Mouse (Mus musculus): Measurements from ENCODE around the gene Ggn.
"Not testable (repeated sequence)": the region's sequence is repeated elsewhere in the genome, so short reads cannot be mapped to it uniquely, and the experiment has no call there.

The Ggn gene

DNA sequence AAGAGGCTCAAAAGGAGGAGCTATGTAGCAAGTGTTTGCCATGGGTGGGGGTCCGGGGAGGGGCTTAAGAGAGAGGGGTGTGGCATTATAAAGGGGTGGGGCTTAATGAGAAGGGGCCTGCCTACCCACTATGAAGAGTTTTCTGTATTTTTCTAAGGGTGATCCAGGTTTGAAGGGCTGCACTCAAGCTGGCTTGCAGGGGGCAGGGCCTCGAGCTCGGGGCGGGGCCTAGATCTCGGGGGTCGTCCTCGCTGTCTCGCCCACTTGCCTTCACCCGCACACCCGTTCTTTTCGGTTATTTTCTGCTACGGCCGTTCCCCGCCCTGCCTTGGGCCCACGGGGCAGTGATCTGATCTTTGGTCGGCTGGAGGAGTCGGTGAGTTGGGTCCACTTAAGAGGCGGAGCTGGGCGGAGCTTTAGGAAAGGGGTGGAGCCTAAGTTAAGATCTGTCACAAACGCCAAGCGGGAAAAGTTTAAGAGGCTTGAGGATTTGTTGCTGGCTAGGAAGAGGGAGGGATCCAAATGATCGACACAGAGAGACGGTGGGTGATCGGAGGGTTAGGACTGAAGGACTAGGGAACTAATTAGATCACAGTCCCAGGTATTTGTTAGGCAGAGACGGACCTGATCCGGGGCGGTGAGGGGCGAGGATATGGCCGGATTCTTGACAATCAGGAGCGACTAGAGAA is at the start of gene Ggn, which contains the start of gene Spred3:
Ggn (plus strand) TSS at position 145 of the 689 bp plus-strand sequence.
Spred3 (minus strand) TSS at position 346 of the 689 bp plus-strand sequence.
- peak in 1 of 2 experiments; percentile 51 for DNase-seq (ENCODE audit: low spot score in 2 of 2)

DNA sequence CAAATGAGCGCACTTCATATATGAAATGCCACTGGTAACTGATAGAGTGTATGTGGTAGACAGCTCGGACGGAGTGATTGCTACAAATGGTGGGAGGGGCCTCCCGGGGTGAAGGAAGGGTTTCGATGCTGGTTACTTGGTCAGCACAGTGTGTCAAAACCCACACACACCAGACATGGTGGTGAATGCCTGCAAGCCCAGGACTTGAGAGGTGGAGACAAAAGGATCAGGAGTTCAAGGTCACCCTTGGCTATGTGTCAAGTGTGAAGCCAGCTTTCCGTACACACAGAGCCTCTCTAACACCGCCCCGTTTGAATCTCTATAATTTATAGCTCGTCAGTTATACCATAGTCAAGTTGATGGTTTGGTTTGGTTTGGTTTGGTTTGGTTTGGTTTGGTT is 47.2 kb upstream of the Ggn start:
- no peak for DNase-seq (ENCODE audit: low spot score in 2 of 2)

DNA sequence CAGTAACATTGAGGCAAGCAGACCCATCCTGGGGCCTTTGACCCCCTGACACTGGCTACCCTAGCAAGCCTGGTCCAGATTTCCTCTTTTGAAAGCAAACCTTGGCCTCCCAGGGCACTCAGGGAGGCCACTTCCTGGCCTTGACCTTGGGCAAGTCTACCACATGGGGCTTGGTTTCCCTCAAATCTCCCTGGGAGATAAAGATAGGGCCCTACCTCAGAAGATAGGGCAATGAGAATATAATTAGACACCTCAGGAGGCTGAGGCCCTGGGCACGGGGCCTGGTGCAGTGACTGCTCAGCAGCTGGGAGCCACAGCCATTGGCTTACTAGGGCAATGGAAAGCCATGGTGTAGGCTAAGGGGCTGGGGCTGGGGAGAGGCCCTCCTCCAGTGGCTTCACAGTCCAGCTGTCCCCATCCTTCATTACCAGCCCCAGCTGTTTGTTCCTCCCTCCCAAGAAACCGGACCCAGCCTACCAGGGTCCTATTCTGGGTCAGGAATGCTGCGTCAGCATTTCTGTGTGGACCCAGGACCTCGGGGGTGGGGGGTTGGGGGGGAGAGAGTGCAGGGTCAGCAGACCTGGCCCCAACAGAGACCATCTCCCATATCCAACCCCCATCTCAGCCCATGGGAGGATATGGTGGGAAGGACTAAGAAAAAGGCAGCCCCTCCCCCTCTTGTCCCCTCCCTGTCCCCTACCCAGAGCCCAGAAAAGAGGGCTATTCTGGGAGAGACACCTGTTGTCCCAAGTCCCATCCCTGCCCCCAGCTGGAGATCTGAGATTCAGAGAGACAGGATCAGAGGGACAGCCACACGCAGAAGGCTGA is 46.3 kb upstream of the Ggn start:
- no peak for DNase-seq (ENCODE audit: low spot score in 2 of 2)

DNA sequence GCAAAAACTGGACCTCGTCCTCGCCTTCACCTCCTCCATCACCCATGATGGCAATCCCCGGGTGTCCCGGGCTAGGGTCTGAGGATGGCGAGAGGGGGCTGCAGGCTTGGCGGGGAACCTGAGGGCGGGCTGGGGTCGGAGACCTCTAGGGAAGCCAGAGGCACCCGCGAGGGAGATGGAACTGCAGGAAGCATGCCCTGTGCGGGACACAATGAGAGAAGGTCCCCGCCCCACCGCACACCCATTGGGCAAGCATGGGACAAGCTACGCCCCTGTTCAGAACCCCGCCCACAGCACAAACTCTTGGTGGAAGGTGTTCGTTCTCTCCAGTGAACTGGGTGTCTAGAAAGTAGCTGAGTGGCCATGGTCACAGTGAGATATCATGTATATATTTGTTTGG is 45.0 kb upstream of the Ggn start, which contains the start of gene Ryr1:
Ryr1 (minus strand) TSS at position 210 of the 400 bp plus-strand sequence.
- peak; percentile 54 to 78 for DNase-seq (ENCODE audit: low spot score in 2 of 2)

DNA sequence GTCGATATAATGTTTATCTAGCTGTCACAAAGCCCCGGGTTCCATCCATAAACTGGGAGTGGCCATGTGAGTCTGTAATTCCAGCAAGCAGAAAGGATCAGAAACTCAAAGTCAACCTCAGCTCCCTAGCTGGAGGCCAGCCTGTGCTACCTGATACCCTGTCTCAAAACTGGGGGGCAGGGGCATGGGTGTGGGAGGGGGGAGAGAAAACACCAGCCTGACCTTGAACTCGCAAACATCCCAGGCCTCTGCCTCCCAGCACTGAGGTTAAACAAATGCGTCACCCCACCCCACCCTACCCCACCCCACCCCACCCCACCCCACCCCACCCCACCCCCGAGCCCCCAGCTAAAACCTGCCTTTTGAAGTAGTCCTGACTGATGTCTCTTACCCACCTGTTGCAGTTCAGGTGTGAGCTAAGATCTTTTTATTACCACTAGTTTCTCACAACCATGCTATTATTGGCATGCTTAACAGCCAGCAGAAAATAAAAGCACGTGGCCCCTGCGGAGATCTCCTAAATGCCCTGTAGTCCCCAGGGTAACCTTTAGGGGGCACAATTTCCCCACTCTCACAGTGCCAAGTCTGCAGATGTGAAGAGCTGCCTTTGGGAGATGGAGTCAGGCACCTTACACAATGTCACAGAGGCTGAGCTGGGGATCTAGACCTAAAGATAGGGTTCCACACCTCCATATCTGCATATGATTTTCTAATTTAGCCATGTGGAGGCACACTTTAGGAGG is 43.7 kb upstream of the Ggn start:
- peak; percentile 72 to 87 for DNase-seq (ENCODE audit: low spot score in 2 of 2)

DNA sequence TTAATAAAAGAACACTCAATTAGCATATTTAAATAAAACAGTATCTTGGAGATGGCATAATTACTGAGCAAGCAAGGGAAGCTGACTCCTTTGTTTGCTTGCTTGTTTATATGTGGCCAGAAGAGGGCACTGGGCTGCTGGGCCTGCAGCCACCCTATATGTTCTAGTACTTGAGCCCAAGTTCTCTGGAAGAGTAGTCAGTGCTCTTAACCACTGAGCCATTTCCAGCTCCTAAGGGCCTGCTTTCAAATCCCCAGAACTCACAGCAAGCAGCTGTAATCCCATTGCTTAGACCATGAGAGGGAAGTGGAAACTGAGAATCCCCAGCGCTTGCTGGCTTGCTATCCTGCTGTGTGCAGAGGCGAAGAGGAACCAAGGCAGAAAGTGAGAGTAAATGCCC is 41.3 kb upstream of the Ggn start:
- DNase-seq (ENCODE audit: low spot score in 2 of 2), result no peak

DNA sequence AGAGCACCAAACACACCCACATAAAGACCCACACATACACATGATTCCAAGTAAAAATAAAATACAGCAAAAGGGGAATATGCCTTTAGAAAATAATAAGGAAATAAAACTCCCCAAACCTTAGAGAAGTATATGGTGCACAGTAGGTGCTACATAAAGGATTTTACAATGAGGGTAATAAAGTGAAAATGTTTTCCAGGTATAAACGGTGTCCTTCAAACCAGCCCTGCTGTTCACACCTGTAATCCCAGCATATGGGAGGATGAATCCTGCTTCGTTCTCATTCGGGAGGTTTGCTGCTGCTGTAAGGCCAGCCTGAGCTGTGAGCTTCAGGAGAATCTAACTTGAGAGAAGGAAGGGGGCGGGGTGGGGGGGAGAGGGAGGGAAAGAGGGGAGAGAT is 35.8 kb upstream of the Ggn start:
- DNase-seq (ENCODE audit: low spot score in 2 of 2), result no peak

GRCm38 (mm10) chr7:29134693-29135386 is 35.2 kb upstream of the Ggn start, which contains the start of gene Rasgrp4:
Rasgrp4 (plus strand) TSS chr7:29134851.
- DNase-seq (ENCODE audit: low spot score in 2 of 2), result peak in 1 of 2 experiments; percentile 61

GRCm38 (mm10) chr7:29137429-29137828 is 32.6 kb upstream of the Ggn start:
- DNase-seq (ENCODE audit: low spot score in 2 of 2), result no peak

DNA sequence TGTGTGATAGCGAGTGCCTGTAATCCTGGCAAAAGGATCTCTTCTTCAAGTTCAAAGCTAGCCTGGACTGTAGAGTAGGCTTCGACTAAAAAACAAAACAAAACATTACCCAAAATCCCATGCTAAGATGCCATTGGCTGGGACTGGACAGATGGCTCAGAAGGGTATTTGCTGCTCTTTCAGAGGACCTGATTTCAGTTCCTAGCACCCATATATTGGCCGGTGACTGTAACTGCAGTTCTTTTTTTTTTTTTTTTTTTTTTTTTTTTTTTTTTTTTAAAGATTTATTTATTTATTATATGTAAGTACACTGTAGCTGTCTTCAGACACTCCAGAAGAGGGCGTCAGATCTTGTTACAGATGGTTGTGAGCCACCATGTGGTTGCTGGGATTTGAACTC is 30.8 kb upstream of the Ggn start:
- not testable (repeated sequence) for DNase-seq (ENCODE audit: low spot score in 2 of 2)

- DNase-seq (ENCODE audit: low spot score in 2 of 2), result no peak
Observed at GRCm38 (mm10) chr7:29141416-29141815, 28.6 kb upstream of the Ggn start.

DNA sequence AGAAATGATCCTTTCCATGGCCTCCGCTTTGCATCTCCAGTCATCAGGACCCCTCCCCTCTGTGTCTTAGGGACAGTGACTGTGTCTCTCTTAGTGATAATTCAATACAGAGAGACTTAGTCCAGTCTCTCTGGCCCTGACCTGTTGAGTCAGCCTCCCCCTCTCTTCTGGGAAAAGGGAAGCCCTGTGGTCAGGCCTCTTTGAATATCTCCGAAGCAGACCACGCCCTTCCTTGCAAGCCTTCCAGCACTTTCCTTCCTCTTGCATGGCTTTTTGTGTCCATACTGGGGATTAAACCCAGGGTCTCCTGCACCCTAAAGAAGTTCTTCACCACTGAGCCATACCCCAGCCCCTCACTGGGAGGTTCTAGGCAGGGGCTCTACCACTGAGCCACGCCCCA is 26.0 kb upstream of the Ggn start:
- DNase-seq (ENCODE audit: low spot score in 2 of 2), result no peak

- no peak for DNase-seq (ENCODE audit: low spot score in 2 of 2)
Observed at GRCm38 (mm10) chr7:29146625-29147367, 23.2 kb upstream of the Ggn start.

DNA sequence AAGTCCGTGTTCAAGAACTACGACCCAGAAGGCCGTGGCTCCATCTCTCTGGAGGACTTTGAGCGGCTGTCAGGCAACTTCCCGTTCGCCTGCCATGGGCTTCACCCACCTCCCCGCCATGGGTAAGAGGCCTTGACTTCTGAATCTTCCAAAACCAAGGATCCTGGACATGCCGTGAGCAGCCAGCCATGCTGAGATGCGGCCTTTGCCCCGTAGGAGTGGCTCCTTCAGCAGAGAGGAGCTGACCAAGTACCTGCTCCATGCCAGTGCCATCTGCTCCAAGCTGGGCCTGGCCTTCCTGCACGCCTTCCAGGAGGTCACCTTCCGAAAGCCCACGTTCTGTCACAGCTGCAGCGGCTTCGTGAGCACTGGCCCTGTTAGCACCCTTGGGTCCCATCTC is 21.2 kb upstream of the Ggn start:
- DNase-seq (ENCODE audit: low spot score in 2 of 2), result no peak

DNA sequence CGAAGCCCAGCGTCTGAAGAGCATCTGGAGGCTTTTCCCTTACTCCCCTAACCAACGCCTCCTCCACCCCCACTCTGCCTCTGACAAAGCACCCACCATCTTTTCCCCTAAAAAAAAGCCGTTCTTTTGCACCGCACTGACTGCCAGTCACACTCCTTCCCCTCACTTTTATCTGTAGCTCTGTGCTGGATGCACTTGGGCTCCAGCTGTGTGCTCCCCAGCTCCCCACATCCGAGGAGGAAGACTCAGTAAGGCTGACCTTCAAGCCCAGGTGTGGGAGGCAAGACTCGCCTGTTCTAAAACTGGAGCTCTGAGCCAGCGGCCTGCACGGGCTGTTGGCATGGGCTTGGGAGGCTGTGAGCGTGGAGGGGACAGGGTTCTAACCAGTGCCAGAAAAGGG is 18.5 kb upstream of the Ggn start:
- DNase-seq (ENCODE audit: low spot score in 2 of 2), result no peak

- no peak for DNase-seq (ENCODE audit: low spot score in 2 of 2)
Observed at GRCm38 (mm10) chr7:29154018-29154720, 15.8 kb upstream of the Ggn start.

- DNase-seq (ENCODE audit: low spot score in 2 of 2), result peak; percentile 85 to 93
Observed at GRCm38 (mm10) chr7:29155196-29155837, 14.7 kb upstream of the Ggn start.

GRCm38 (mm10) chr7:29155838-29156782 is 13.9 kb upstream of the Ggn start, which contains the start of gene Fam98c:
Fam98c (minus strand) TSS chr7:29156234.
- DNase-seq (ENCODE audit: low spot score in 2 of 2), result peak; percentile 71 to 87

All from spleen, postnatal 4 days (tissue).